Mouse (Mus musculus) retina, embryonic 14.5 days (tissue): ENCODE results near the gene 4930452B06Rik.
"Not testable (repeated sequence)": the region's sequence is repeated elsewhere in the genome, so short reads cannot be mapped to it uniquely, and the experiment has no call there.

Experiments used
- DNase-seq: peaks from one replicate; pipeline ENCODE4 v3.0.0-alpha.2; 2015; ENCODE audit warnings: low spot score

4930452B06Rik gene

DNA sequence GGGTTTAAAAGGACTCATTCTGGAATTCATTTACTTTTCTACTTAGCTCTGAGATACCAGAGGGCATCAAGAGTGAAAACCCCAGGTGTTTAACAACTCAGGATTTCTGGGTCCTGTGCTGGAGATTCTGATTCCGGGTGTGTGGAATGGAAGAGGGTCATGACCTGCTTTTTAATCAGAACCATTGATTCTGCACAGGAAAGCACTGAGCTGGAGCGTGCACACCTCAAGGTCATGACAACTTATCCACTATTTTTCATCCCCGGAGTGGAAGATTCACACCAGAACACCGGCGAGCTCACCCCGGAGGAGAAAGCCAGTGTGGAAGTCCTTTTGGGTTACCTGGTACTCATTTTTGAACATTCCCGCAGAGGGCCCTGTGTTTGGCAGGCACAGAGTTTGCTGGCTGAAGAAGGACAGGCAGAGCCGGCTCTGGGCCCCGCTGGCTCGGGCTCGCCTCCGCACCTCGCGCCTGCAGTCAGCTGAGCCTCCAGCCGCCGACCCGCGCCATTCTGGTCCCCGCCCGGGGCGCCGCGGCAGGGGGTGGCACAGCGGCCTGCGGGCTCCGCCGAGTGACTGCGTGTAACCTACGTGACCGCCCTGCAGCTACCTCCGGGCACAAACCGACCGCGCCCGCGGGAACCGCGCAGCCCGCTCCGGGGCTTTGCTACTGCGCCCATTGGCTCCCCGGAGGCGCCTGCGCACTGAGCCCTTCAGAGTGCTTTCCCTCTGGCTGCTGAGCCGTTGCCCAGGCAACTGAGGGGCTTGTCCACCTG is at the start of gene 4930452B06Rik:
Gene 4930452B06Rik (minus strand): TSS at position 605 of the 776 bp plus-strand sequence.
- DNase-seq, result peak; percentile 88

DNA sequence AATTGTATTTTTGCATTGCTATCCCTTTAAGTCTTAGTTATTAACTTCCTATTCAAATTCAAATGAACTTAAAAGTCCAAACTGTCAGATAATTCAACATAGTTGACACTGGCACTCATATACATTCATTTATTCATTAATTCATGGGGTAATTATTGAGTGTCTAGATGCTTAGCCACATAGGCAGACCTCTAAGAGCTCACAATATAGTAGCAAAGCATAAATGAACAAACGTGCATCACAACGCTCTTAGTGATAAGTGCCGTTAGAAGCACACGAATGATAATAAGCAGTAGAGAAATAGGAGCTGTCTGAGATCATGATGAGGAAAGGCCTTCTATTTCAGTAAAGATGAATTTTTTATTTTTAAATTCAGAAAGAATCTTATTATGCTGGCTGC is 46.6 kb upstream of the 4930452B06Rik start:
- no peak for DNase-seq

DNA sequence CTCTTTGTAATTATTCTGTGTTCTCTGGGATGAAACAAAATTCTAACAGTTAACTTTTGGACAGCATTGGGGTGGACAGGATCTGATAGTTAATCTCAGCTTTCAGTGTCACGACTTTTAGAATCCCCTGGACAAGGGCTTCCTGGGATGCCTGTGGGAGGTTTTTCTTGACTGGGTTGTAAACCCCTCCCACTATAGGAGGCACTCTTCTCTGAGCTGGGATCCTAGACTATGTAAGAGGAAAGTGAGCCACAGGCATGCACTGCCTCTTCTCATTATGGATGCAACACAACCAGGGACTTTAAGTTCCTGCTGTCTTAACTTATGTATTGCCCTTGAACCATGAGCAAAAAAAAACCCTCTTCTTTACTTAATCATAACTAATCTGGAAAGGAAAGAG is 23.4 kb upstream of the 4930452B06Rik start:
- no peak for DNase-seq

- no peak for DNase-seq
Measured at GRCm38 (mm10) chr14:8688462-8688861, 22.4 kb upstream of the 4930452B06Rik start.

GRCm38 (mm10) chr14:8686185-8686584 is 20.1 kb upstream of the 4930452B06Rik start:
- DNase-seq, result no peak

DNA sequence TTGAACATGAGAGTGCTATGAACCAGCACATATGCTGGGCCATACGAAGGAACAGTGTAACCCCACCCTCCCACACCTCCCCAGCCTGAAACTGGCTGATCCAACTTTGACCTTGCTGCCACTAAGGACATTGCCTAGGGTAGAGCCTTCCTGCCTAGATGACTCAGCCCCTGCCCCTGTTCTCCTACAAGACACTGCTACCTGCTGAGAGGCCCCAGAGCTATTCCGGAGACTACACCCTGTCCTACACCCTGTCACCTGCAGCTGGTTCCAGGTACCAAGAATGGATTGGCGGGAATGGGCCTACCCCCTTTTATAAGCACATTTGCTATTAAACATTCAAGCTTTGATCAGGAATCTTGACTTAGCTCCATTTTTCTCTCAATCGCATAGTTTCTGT is 13.9 kb upstream of the 4930452B06Rik start:
- no peak for DNase-seq

DNA sequence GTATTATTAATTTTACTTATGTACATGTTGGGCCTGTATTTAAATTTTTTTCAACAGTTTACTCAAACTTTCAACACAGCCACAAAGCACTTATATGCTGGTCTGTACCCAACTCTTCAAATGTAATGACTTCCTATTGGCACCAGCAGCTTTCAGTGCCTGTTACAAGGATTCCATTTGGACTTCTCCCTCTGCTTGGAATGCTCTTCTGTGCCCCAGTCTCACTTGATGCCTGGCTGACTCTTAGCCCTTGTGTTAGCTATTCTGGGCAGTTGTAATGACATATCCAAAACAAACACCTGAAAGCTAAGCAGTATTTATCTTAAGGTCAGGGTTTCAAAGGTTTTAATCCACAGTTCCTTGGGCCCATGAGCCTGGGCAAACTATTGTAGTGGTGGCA is 5.7 kb downstream of the 4930452B06Rik start:
- no peak for DNase-seq

GRCm38 (mm10) chr14:8641650-8642279 is 24.3 kb downstream of the 4930452B06Rik start:
- no peak for DNase-seq

DNA sequence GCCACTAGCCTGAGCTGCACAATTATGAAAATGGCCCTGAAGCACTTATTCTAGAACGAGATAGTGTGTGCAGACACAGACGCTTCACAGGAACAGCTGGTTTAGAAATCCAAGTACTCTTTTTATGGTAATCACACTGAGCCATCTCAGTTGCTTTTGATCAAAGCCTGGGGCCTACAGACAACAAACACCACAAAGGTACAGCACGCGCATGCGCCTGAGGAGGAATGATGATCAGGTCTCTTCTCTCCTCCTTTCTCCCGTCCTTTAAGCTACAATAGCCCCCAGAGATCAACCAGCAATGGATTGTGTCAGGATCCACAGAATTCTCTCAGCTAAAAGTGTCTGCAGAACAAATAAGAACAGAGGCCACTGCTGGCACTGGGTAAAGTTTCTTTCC is 33.8 kb downstream of the 4930452B06Rik start:
- no peak for DNase-seq

GRCm38 (mm10) chr14:8628406-8628805 is 37.6 kb downstream of the 4930452B06Rik start:
- DNase-seq, result no peak

DNA sequence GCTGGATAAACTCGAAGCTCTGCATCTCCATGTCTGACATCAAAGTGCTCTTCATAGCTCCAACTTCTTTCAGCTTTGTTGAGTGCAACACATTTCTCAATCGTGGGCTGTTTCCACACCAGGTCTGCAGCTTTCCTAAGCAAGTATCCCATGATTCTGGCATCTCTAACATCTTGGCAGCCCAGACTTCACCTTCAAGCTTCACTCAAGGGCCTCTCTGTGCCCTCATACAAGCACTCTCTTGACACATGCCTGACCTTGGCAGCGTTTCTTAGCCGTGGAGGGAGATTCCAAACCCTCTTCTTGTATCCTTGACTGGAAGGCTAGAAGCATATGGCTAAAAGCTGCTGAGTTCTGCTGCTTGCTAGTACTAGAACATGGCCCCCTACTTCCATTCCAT is 38.6 kb downstream of the 4930452B06Rik start:
- no peak for DNase-seq

DNA sequence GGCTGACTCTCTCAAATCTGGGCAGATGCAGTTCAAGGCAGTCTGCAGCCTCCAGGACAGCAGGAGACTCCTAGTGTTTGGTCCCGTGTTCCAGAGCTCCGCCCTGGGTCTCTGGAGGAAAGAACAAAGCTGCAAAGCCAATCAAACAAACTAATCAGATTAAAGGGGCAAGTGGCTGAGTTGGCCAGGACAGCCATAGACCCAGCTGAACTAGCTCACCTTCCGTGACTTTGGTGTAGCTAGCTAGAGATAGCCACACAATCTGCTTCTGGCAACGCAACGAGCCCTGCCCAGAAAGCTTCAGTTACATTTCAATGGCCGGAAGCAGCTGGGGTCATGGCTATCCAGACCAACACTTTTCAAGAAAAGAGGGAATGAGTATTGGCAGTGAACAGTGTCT is 44.9 kb downstream of the 4930452B06Rik start:
- peak; percentile 15 for DNase-seq

DNA sequence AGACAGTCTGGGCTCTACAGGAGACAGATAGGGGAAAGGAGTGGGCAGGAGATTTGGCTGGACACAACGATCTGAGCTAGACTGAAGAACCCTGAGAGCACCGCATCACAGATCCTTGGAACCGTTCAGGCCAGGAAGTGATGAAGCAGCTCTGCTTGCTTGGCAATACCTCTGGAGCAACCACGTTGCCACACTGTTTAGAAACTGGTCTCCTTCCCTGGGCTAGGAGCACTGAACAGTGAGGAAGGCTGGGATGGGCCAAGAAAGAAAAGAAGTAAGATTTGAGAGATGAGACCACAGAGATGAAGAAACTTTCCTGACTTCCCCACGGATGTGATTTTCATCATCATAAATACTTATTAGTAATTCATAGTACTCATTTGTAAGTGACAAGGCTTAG is 45.5 kb downstream of the 4930452B06Rik start:
- no peak for DNase-seq

GRCm38 (mm10) chr14:8615636-8616035 is 50.4 kb downstream of the 4930452B06Rik start:
- DNase-seq, result no peak

GRCm38 (mm10) chr14:8614430-8614829 is 51.6 kb downstream of the 4930452B06Rik start:
- not testable (repeated sequence) for DNase-seq

DNA sequence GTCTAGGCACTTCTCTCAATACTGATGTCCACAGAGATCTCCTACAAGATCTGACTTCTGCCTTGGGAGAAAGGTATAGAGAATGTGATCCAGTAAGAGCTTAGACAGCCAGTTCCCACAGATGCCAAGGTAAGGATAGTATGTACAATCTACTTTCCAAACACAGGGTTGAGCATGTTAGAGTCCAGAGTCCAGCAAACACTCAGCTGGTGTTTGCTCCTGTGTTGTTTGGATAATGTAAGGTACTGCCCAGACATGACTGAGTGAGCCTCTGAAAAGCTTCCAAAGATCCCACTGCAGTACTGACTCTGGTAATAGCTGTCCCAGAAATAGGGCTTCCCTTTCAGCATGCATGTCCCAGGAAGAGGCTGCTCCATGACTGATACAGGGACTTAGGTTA is 54.0 kb downstream of the 4930452B06Rik start:
- DNase-seq, result no peak

DNA sequence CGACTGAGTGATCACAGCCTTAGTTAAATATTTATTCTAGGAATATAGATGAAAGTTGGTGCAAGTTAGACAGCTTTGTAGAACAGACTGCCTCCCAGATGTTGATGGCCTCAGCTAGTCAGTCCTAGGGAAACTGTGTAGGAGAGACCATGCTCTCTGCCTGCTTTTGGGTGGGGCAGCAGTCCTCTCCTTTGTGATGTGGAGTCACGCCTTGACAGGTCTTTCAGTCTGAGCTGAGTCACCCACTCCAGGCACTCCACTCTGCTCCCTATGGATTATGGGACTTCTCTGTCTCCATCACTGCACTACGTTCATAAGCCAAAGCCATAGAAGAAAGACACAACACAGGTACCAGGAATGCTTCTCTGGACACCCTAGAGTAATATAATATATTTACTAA is 55.9 kb downstream of the 4930452B06Rik start:
- DNase-seq, result no peak

- DNase-seq, result peak; percentile 78
Measured at GRCm38 (mm10) chr14:8608559-8609171, 57.4 kb downstream of the 4930452B06Rik start.

GRCm38 (mm10) chr14:8604898-8605297 is 61.1 kb downstream of the 4930452B06Rik start:
- no peak for DNase-seq

GRCm38 (mm10) chr14:8585031-8585430 is 81.0 kb downstream of the 4930452B06Rik start:
- no peak for DNase-seq

GRCm38 (mm10) chr14:8551006-8551405 is 115.0 kb downstream of the 4930452B06Rik start:
- DNase-seq, result not testable (repeated sequence)

DNA sequence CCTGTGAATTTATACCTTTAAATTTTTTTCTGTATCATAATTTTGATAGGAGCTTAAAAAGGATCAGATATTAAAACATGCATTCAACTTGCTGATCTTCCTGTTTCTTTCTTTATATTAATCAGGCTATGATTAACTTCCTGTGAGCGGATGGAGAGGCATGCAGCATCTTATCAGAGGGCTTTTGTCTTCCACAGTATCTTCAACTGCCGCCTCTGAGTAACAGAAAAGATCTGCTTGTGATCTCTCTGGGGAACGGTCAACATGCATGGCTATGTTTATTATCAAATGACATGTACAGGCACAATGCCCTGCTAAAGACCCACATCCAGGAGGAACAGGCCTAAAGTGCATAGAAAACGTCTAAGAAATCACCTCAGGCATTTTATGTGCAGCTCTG is 116.9 kb downstream of the 4930452B06Rik start:
- DNase-seq, result no peak

DNA sequence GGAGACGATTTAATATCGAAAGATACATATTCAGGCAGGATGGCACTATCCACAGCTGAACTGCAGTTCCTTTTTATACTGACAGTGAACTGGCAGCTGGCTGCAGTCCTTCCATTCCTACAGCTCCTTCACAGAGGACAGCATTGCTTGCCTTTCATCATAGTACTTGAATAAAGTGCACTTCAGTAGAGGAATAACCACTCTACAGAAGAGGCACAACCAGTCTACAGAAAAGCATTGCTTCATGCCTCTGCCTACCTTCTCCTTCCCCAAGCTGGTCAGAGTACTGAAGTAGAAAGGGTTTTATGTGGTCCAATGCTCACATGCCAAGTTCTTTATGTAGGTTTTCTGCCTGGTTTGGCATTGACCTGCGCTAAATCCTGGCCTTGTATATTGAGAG is 130.0 kb downstream of the 4930452B06Rik start:
- no peak for DNase-seq
